Mouse (Mus musculus) liver, embryonic 11.5 days (tissue): Measurements from ENCODE around the gene 1700029H14Rik. TPM values are rescaled to one million over a fixed set of nuclear protein-coding genes. Genes with fewer than 3 reads are reported as not detected.

ENCODE experiments used
- ATAC-seq: fragments of 200-750 bp; cut with Nextera tagmentation; replicated peaks from 2 replicates; pipeline ENCODE4 v1.8.0; 2017; ENCODE audit warnings: moderate number of reproducible peaks, mild to moderate bottlenecking, moderate TSS enrichment, moderate library complexity; ENCODE audit not compliant: low FRiP score
- DNase-seq: peaks from one replicate; pipeline ENCODE4 v3.0.0-alpha.2; 2017; ENCODE audit warnings: low spot score
- H3K27ac ChIP-seq: fragments of 300-500 bp; sonication (generic); 2 replicates; pipeline ENCODE4 v1.5.1; 2014; ENCODE audit warnings: mild to moderate bottlenecking, low read depth, low read length, control low read depth
- H3K27me3 ChIP-seq: fragments of 300-500 bp; sonication (generic); replicated peaks from 2 replicates; pipeline ENCODE4 v1.6.1; 2014; ENCODE audit warnings: low read length, mixed read lengths; ENCODE audit not compliant: control insufficient read depth, insufficient read depth
- H3K36me3 ChIP-seq: fragments of 300-500 bp; sonication (generic); 2 replicates; pipeline ENCODE4 v1.6.1; 2014; ENCODE audit warnings: mild to moderate bottlenecking, low read length, moderate library complexity, mixed read lengths; ENCODE audit not compliant: control insufficient read depth, insufficient read depth
- H3K4me1 ChIP-seq: fragments of 300-500 bp; sonication (generic); replicated peaks from 2 replicates; pipeline ENCODE4 v1.6.1; 2014; ENCODE audit warnings: low read length, mixed read lengths; ENCODE audit not compliant: control insufficient read depth, insufficient read depth
- H3K4me2 ChIP-seq: fragments of 300-500 bp; sonication (generic); 2 replicates; pipeline ENCODE4 v1.6.1; 2014; ENCODE audit warnings: mild to moderate bottlenecking, control low read depth, moderate library complexity
- H3K4me3 ChIP-seq: fragments of 300-500 bp; sonication (generic); 2 replicates; pipeline ENCODE4 v1.5.1; 2014; ENCODE audit warnings: low read depth, low read length, control low read depth
- H3K9ac ChIP-seq: fragments of 300-500 bp; sonication (generic); 2 replicates; pipeline ENCODE4 v1.6.1; 2014; ENCODE audit warnings: low read depth, low read length, control low read depth
- H3K9me3 ChIP-seq: fragments of 300-500 bp; sonication (generic); 2 replicates; pipeline ENCODE4 v1.6.1; 2016; ENCODE audit warnings: low read length, inconsistent platforms, mixed read lengths; ENCODE audit not compliant: control insufficient read depth
- WGBS: fragments of 180-500 bp; shearing (Covaris S2); extraction: QIAGEN DNeasy Blood & Tissue Kit; methylation state at CpG from one replicate; pipeline ENCODE4 v1.1.7; 2014; 5-methylcytosine and 5-hydroxymethylcytosine counted together
- polyA plus RNA-seq: library from polyadenylated mRNA; unstranded; fragments of >200 nt; fragmentation: Nextera tagmentation; extraction: Ambion mirVana; gene quantifications from 2 replicates; pipeline ENCODE4 v1.2.1, GENCODE M21; 2014

Gene 1700029H14Rik
- not detected in 2 replicates for polyA plus RNA-seq

DNA sequence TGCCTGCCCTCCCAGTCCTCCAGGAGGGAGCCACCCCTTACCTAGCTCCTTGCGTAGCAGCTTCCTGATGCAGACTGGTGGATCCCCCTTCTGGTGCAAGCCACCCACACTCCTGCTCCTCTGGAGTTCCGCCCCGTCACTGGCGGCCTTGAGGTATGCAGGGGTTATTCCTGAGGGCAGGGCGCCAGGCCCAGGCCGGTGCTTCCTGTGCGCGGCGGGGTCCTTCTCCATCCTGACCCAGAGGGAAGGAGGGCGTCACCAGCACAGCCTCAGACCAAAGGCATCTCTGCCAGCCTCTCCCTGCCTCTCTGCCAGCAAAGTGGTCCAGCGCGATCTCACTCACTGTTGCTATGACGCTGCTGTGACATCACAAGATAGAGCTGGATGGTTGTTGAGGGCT lies at the start of gene 1700029H14Rik:
Gene 1700029H14Rik (minus strand): TSS at position 344 of the 400 bp plus-strand sequence.
- WGBS = 35% methylated on average over 13 of the region's 13 CpGs
- H3K27me3 ChIP-seq = no peaks in the 10 kb centered on the region

DNA sequence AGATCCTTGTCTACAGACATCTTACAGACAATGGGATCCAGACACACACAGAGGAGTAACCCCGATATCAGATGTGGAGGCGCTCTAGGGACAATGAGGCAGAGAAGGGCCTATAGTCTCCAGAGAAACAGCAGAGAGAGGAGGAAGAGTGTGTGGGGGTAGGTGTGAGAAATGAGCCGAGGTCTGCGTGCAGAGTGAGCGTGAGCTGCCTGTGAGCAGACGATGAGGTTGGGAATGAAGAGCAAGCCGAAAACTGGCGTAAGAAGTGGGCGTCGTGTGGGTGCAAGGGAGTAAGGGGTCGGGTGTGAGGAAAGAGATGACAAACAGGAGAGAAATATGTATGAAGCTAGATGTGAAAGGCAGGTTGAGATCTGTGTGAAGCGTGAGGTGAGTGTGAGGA lies 49.4 kb upstream of the 1700029H14Rik start:
- DNase-seq (no peak), ATAC-seq (no peak)
- 92% methylated on average over 12 of the region's 12 CpGs for WGBS
- no peak overlapping the region for H3K4me3 ChIP-seq
- no peak overlapping the region for H3K27ac ChIP-seq
- no peaks in the 10 kb centered on the region for H3K9me3 ChIP-seq
- H3K27me3 ChIP-seq = no peaks in the 10 kb centered on the region
- no peak overlapping the region for H3K4me2 ChIP-seq
- peaks cover 8% of the 10 kb centered on the region for H3K36me3 ChIP-seq
- H3K4me1 ChIP-seq = no peaks in the 10 kb centered on the region
- no peak overlapping the region for H3K9ac ChIP-seq

More for the DNA sequence above, at the start of gene 1700029H14Rik:
- Histone ChIP-seq H3K4me3 (no peak within 1 kb of the TSS), H3K4me2 (no peak within 1 kb of the TSS), H3K9me3 (no peaks in the 10 kb centered on the region), H3K27ac (no peak within 1 kb of the TSS), H3K36me3 (no peaks in the 10 kb centered on the region), H3K9ac (no peak within 1 kb of the TSS), H3K4me1 (no peaks in the 10 kb centered on the region)
- ATAC-seq (no peak; the same call in 1 of the 2 replicates), DNase-seq (no peak)

DNA sequence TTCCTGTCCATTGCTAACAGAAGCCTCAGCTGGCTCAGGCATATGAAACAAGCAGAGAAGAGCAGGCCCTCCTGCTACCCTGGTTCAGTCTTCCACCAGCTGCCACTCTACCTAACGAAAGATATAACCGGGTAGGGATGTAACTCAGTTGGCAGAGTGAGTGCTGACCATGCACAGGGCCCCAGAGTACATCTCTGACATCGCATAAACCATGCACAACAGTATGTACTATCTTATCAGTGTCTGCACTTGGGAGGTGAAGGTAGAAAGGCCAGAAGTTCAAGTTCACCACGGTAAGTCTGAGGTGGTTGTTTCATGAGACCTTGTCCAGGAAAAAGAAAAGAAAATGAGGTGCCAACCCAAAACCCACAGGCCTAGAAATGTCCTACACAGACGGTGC lies 47.7 kb upstream of the 1700029H14Rik start:
- WGBS = 57% methylated on average over 5 of the region's 5 CpGs
- no peak overlapping the region for H3K4me2 ChIP-seq
- no peaks in the 10 kb centered on the region for H3K27me3 ChIP-seq
- H3K36me3 ChIP-seq = peaks cover 8% of the 10 kb centered on the region
- DNase-seq (no peak), ATAC-seq (no peak)
- H3K9ac ChIP-seq = no peak overlapping the region
- no peaks in the 10 kb centered on the region for H3K9me3 ChIP-seq
- peaks cover 10% of the 10 kb centered on the region for H3K4me1 ChIP-seq
- H3K27ac ChIP-seq = no peak overlapping the region
- no peak overlapping the region for H3K4me3 ChIP-seq

DNA sequence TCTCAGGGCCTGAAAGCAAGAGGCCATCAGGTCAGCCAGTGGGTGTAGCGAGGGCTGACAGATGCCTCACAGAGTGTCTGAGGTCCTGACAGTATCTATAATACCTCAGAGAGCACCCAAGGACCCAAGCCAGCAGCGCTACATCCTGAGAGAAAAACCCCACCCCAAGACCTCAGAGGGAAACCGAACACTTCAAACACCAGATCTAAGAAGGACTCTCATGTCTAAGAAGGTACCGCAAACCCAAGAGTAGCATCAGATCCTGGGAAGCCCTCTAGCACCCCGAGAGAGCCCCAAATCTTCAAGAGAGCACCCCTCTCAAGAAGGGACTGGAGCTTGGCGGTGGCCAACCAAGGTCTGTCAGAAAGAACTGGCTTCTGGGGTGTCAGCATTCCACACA lies 46.7 kb upstream of the 1700029H14Rik start:
- H3K36me3 ChIP-seq = peaks cover 8% of the 10 kb centered on the region
- peaks cover 10% of the 10 kb centered on the region for H3K4me1 ChIP-seq
- no peak for ATAC-seq
- 88% methylated on average over 6 of the region's 6 CpGs for WGBS
- DNase-seq = no peak
- H3K9me3 ChIP-seq = no peaks in the 10 kb centered on the region
- no peaks in the 10 kb centered on the region for H3K27me3 ChIP-seq
- no peak overlapping the region for H3K27ac ChIP-seq
- H3K4me2 ChIP-seq = no peak overlapping the region
- H3K9ac ChIP-seq = no peak overlapping the region
- H3K4me3 ChIP-seq = no peak overlapping the region

DNA sequence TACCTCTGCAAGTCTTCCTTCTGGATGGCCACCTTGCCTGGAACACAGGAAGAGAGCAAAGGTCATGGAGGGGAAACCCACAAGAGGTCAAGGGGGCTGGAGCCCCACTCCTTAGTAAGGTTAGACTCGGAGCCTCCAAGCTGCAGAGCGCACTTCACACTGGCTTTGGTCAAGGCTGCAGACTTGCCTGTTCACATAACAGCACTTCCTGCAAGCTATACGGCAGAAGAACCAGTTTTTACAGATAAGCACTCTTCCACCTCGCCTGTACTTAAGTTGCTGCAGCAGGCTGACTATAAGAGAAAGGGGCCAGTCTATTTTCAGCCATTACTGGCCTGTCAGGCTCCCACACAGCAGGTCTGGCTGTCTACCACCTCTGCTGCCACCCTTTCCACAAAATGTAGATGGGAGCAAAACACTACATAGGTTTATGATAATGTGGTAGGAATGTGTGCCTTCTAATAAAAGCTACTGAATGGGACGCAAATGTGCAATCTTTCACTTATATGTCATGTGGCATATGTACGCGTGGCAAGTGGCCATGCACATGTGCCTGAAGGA lies 43.7 kb upstream of the 1700029H14Rik start:
- H3K27ac ChIP-seq = 0 out of 2 replicates have a peak overlapping the region, but pooled peaks have one; percentile 38

DNA sequence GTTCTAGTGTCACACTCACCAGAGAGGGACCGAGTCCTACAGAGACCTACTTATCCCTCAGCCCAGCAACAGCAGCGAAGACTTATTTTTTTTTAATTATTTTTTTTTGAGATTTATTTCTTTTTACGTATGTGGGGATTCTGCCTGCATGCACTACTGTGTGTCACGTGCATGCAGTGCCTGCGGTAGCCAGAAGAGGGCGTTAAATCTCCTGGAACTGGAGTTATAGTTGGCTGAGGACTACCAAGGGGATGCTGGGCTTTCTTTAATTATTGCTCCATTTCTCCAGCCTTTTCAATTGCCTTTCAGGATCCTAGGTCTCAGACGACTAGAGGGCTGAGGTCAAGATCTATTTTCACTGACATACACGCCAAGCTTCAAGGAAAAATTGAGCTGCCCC lies 40.4 kb upstream of the 1700029H14Rik start:
- Histone ChIP-seq H3K27me3 (no peaks in the 10 kb centered on the region), H3K36me3 (peaks cover 7% of the 10 kb centered on the region), H3K9ac (no peak overlapping the region), H3K9me3 (no peaks in the 10 kb centered on the region), H3K4me1 (peaks cover 20% of the 10 kb centered on the region), H3K4me2 (no peak overlapping the region), H3K4me3 (no peak overlapping the region), H3K27ac (no peak overlapping the region)
- WGBS = 65% methylated on average over 8 of the region's 8 CpGs
- no peak for DNase-seq
- no peak for ATAC-seq

More for the DNA sequence above, 43.7 kb upstream of the 1700029H14Rik start:
- H3K9me3 ChIP-seq = no peaks in the 10 kb centered on the region
- WGBS = 54% methylated on average over 7 of the region's 7 CpGs
- no peak overlapping the region for H3K4me3 ChIP-seq
- 0 out of 2 replicates have a peak overlapping the region, but pooled peaks have one; percentile 20 for H3K9ac ChIP-seq
- H3K4me1 ChIP-seq = peaks cover 15% of the 10 kb centered on the region
- H3K36me3 ChIP-seq = 0 out of 2 replicates have a peak, but pooled peaks cover 3% of the 10 kb centered on the region
- no peak for DNase-seq
- H3K27me3 ChIP-seq = no peaks in the 10 kb centered on the region
- no peak; the same call in 1 of the 2 replicates for ATAC-seq
- no peak overlapping the region for H3K4me2 ChIP-seq

DNA sequence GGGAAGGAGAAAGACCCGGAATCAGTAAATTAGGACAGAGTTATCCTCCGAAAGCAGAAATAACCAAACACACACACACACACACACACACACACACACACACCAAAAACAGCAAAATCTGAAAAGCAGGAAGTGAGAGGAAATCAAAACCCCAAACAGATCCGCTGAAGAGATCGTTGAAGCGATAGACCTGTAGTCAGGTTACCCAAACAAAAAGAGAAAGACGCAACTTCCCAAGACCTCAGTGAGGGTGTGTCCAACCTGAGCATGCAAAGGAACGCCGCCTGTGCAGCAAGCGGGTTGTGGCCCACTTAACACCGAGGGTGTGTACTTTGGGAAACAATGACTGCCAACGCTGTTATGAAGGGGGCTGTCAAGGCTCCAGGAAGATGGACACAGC lies 38.9 kb upstream of the 1700029H14Rik start:
- Histone ChIP-seq H3K9me3 (no peaks in the 10 kb centered on the region), H3K4me2 (no peak overlapping the region), H3K27ac (no peak overlapping the region), H3K9ac (no peak overlapping the region), H3K27me3 (no peaks in the 10 kb centered on the region), H3K36me3 (peaks cover 11% of the 10 kb centered on the region), H3K4me1 (peaks cover 19% of the 10 kb centered on the region), H3K4me3 (no peak overlapping the region)
- DNase-seq = no peak
- ATAC-seq = no peak
- whole genome bisulfite sequencing = 66% methylated on average over 11 of the region's 11 CpGs

DNA sequence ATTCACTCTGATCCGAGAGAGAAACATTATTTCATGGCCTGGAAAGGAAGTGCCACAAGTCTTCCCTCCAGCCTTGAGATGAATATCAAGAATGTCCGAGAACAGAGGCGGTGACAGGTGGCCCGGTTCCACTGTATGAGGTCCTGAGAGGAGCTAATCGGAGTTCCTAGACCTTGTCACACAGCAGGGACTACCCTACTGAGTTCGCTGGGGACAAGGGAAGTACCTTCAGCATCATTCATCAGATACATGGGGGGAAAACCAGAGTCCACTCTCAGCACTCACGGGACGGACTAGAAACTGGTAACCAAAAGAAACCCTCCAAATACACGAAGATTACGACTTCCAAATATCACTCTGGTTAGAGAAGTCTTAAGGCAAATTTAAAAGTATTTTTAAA lies 38.5 kb upstream of the 1700029H14Rik start:
- peaks cover 11% of the 10 kb centered on the region for H3K36me3 ChIP-seq
- WGBS = 61% methylated on average over 10 of the region's 10 CpGs
- H3K9ac ChIP-seq = no peak overlapping the region
- H3K27me3 ChIP-seq = no peaks in the 10 kb centered on the region
- peaks cover 15% of the 10 kb centered on the region for H3K4me1 ChIP-seq
- H3K27ac ChIP-seq = no peak overlapping the region
- DNase-seq (no peak), ATAC-seq (no peak)
- no peak overlapping the region for H3K4me3 ChIP-seq
- no peak overlapping the region; the same call in 1 of the 2 replicates for H3K4me2 ChIP-seq
- no peaks in the 10 kb centered on the region for H3K9me3 ChIP-seq

DNA sequence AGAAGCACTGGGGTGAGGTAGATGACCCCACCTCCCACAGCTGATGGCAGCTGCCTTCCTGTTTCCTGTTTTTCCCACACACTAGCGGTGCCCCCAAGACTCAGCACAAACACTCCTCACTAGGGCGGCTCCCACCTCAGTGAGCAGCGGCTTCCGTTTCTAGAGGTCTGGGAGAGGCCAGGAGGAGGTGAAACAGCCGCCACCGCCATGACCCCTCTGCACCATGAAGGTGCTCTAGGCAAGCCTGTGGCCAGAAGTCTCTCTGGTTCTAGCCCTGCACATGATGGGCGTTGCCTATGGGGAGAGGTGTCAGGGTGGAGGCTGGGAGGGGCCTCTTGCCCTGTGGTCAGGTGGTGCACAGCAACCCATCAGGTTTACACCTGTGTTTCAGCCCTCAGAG lies 37.9 kb upstream of the 1700029H14Rik start:
- peak; percentile 64 for ATAC-seq
- 34% methylated on average over 7 of the region's 7 CpGs for WGBS

More for the DNA sequence above, 37.9 kb upstream of the 1700029H14Rik start:
- no peak overlapping the region for H3K4me3 ChIP-seq
- DNase-seq = no peak
- peaks cover 10% of the 10 kb centered on the region for H3K4me1 ChIP-seq
- H3K9ac ChIP-seq = no peak overlapping the region; the same call in 1 of the 2 replicates
- H3K9me3 ChIP-seq = no peaks in the 10 kb centered on the region
- no peaks in the 10 kb centered on the region for H3K27me3 ChIP-seq
- no peak overlapping the region for H3K27ac ChIP-seq
- peak overlapping the region; percentile 31; the same call in 1 of the 2 replicates for H3K4me2 ChIP-seq
- peaks cover 11% of the 10 kb centered on the region for H3K36me3 ChIP-seq
